Mouse (Mus musculus): ENCODE measurements around the gene Gjd3.

GRCm38 (mm10) chr11:98942555-98942922, 40.3 kb downstream of the Gjd3 start:
- no peak for TF ChIP-seq MYOD1 (IDR thresholded peaks at IDR 0.05; ENCODE audit: control insufficient read depth in 1 of 3, insufficient read length in 2 of 3, low read depth in 2 of 3)
- no peak for TF ChIP-seq TCF3 (IDR thresholded peaks at IDR 0.05; ENCODE audit: insufficient read length, low read depth)
- TF ChIP-seq SRF (IDR thresholded peaks at IDR 0.05; ENCODE audit: control insufficient read depth, insufficient read length, low read depth) = no peak
- no peak for TF ChIP-seq POLR2A (IDR thresholded peaks at IDR 0.05; ENCODE audit: insufficient read length, low read depth)
- no peak for TF ChIP-seq CEBPB (IDR thresholded peaks at IDR 0.05; ENCODE audit: insufficient read depth, poor library complexity, severe bottlenecking)
- no peak for TF ChIP-seq USF1 (IDR thresholded peaks at IDR 0.05; ENCODE audit: low read depth)
- TF ChIP-seq MYOG (IDR thresholded peaks at IDR 0.05; ENCODE audit: control insufficient read depth in 1 of 3, insufficient read depth in 1 of 3, insufficient read length in 2 of 3, low read depth in 2 of 3) = no peak
- no peak for TF ChIP-seq POLR2AphosphoS2 (IDR thresholded peaks at IDR 0.05; ENCODE audit: insufficient read length, low read depth)
- TF ChIP-seq MAX (IDR thresholded peaks at IDR 0.05; ENCODE audit: low read depth) = no peak
- no peak for TF ChIP-seq TCF12 (IDR thresholded peaks at IDR 0.05; ENCODE audit: insufficient read depth, poor library complexity, severe bottlenecking)

Data from myocyte (in vitro differentiated cells).